Comparison of ENCODE assay signal across 9 mouse cellular contexts in genomic region chr15:101374879-101375278, GRCm38 (mm10). TPM values are rescaled to one million over a fixed set of nuclear protein-coding genes. Genes with fewer than 3 reads are reported as not detected.
A peak's percentile ranks its signal among the peaks of the same experiment; 100 is the strongest.
DNase-seq lines count a peak whose midpoint lies in the region; ATAC-seq lines count a peak whose summit lies in the region.
"Had no signal": no experiment of that assay in that cellular context is flagged by ENCODE, and none has a peak within 500 bp of the region (broad histone marks: within the 10 kb centered on the region; RNA-seq: fewer than 3 reads in every experiment).

No protein-coding gene starts in this region.

- 71% methylated on average over 4 of the region's 4 CpGs for WGBS in neural tube, embryonic 15.5 days

- intact Hi-C loops in heart, postnatal 14 days (cut with DNase I): no loop called here

- H3K4me2 ChIP-seq in neural tube, embryonic 15.5 days: no peak overlapping the region
- H3K4me2 ChIP-seq: neural tube, embryonic 12.5 days had no signal

- H3K4me1 ChIP-seq in neural tube, embryonic 15.5 days: peaks cover 9% of the 10 kb centered on the region; the same call in 1 of the 2 replicates

- no peak overlapping the region for H3K9ac ChIP-seq in neural tube, embryonic 15.5 days (replicated peaks)
- H3K9ac ChIP-seq: neural tube, embryonic 12.5 days had no signal

- H3K4me3 ChIP-seq in neural tube, embryonic 15.5 days (replicated peaks): no peak overlapping the region
- H3K4me3 ChIP-seq: neural tube, embryonic 12.5 days had no signal

- peak; percentile 97 for DNase-seq in 3T3-L1 (ENCODE audit: low read depth, low spot score)
- peak; percentile 69 for DNase-seq in adrenal gland, postnatal 10 days
- DNase-seq in heart, postnatal 14 days: peak; percentile 62 to 63
- DNase-seq in lung, adult 18-20 months: peak; percentile 87 to 92

- no peaks in the 10 kb centered on the region for H3K9me3 ChIP-seq in neural tube, embryonic 15.5 days (replicated peaks)
- H3K9me3 ChIP-seq: neural tube, embryonic 12.5 days had no signal

- no peaks in the 10 kb centered on the region for H3K36me3 ChIP-seq in neural tube, embryonic 15.5 days
- H3K36me3 ChIP-seq: neural tube, embryonic 12.5 days had no signal

- no peak for ATAC-seq in inflammation-experienced regulatory T-cells, adult 6 months
- no peak for ATAC-seq in erythroblast, adult 5-6 weeks (replicated peaks; ENCODE audit: low FRiP score, poor library complexity, severe bottlenecking)
- ATAC-seq in neural tube, embryonic 15.5 days (ENCODE audit: low FRiP score): no peak
- ATAC-seq in megakaryocyte-erythroid progenitor cell, adult 5-6 weeks (replicated peaks; ENCODE audit: low FRiP score, low TSS enrichment, poor library complexity, severe bottlenecking): no peak

- H3K27me3 ChIP-seq in neural tube, embryonic 15.5 days (replicated peaks): no peaks in the 10 kb centered on the region
- H3K27me3 ChIP-seq: neural tube, embryonic 12.5 days had no signal

- no peak overlapping the region for H3K27ac ChIP-seq in neural tube, embryonic 15.5 days (replicated peaks)
- H3K27ac ChIP-seq: neural tube, embryonic 12.5 days had no signal

RNA-seq across cellular contexts. Expression of gene Krt80, which starts 4.9 kb away (rescaled TPM):
- total RNA-seq in adrenal gland, postnatal 10 days (2021): under 1 TPM; 0.75 to 0.76 TPM
- total RNA-seq in heart, postnatal 14 days (2021): 1 to 10 TPM; 1.1 to 1.6 TPM
- polyA plus RNA-seq in inflammation-experienced regulatory T-cells, adult 6 months (2017; shearing (Covaris generic)): under 1 TPM in 1 of 3 experiments, not detected in 2; 0.16 TPM
- total RNA-seq in erythroblast, adult 5-6 weeks (2015; ENCODE audit: low replicate concordance): 9.4 and 9.6 TPM in 2 replicates
- total RNA-seq in erythroblast, adult 5-6 weeks (2017; ENCODE audit: low replicate concordance): 2.4 TPM in 2 replicates
- 0.12 and 0.41 TPM in 2 replicates for polyA plus RNA-seq in neural tube, embryonic 15.5 days (2015; fragmentation: Nextera tagmentation; extraction: Ambion mirVana)
- not detected in 2 replicates for total RNA-seq in megakaryocyte-erythroid progenitor cell, adult 5-6 weeks (2014; fragmentation: Nextera tagmentation)
- 0.57 TPM in 1 of 2 replicates, not detected in the other for total RNA-seq in megakaryocyte-erythroid progenitor cell, adult 5-6 weeks (2017)
- polyA plus RNA-seq: neural tube, embryonic 12.5 days had no signal

RNA-seq across cellular contexts. Expression of gene Krt7, which starts 36.0 kb away (rescaled TPM):
- total RNA-seq in adrenal gland, postnatal 10 days (2021): 1 to 10 TPM; 3.5 to 4.2 TPM
- total RNA-seq in heart, postnatal 14 days (2021): 1 to 10 TPM; 3.2 to 3.4 TPM
- under 1 TPM in 1 of 3 experiments, not detected in 2; 0.09 TPM for polyA plus RNA-seq in inflammation-experienced regulatory T-cells, adult 6 months (2017; shearing (Covaris generic))
- total RNA-seq in erythroblast, adult 5-6 weeks (2015; ENCODE audit: low replicate concordance): not detected in 2 replicates
- total RNA-seq in erythroblast, adult 5-6 weeks (2017; ENCODE audit: low replicate concordance): 1.2 and 5.6 TPM in 2 replicates
- polyA plus RNA-seq in neural tube, embryonic 15.5 days (2015; fragmentation: Nextera tagmentation; extraction: Ambion mirVana): 1.0 and 12.2 TPM in 2 replicates
- total RNA-seq in megakaryocyte-erythroid progenitor cell, adult 5-6 weeks (2014; fragmentation: Nextera tagmentation): not detected in 2 replicates
- total RNA-seq in megakaryocyte-erythroid progenitor cell, adult 5-6 weeks (2017): 3.2 TPM in 1 of 2 replicates, not detected in the other
